Mouse (Mus musculus): ENCODE results near the gene St8sia1.

DNA sequence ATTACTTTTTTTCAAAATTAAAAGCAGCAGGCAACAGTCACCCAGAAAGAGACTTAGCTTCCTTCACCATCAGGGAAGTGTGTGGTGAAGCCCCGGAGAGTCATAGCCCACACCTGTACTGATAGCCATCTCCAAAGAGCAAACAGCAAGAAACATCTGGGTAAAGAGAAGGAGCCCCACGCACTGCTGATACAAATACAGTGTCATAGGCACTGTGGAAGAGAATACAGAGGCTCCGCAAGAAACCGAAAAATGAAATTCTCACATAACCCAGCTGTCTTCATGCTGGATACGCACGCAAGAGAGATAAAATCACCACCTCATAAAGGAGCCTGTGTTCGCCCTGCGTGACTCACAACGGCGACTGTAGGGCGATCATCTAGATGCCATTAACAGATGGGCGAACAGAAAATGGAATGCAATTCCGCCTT is 46.8 kb downstream of the St8sia1 start:
- TF ChIP-seq CTCF (IDR thresholded peaks at IDR 0.05; ENCODE audit: low read depth) (no peak), EP300 (optimal IDR thresholded peaks at IDR 0.05) (no peak)

Measured in stomach, postnatal 0 days (tissue).